In genomic region chr15:81154846-81155624, GRCm38 (mm10) we compare ENCODE assay signal across 16 mouse cellular contexts. TPM values are rescaled to one million over a fixed set of nuclear protein-coding genes. Genes with fewer than 3 reads are reported as not detected.
DNase-seq lines count a peak whose midpoint lies in the region; ATAC-seq and TF ChIP-seq lines count a peak whose summit lies in the region.
"Had no signal": no experiment of that assay in that cellular context is flagged by ENCODE, and none has a peak within 500 bp of the region (broad histone marks: within the 10 kb centered on the region; RNA-seq: fewer than 3 reads in every experiment).

No protein-coding gene starts in this region.

- no peaks in the 10 kb centered on the region for H3K9me3 ChIP-seq in lung, postnatal 0 days (ENCODE audit: low read length)
- H3K9me3 ChIP-seq in stomach, embryonic 15.5 days: no peaks in the 10 kb centered on the region
- no peaks in the 10 kb centered on the region for H3K9me3 ChIP-seq in embryonic facial prominence, embryonic 10.5 days
- H3K9me3 ChIP-seq: embryonic facial prominence, embryonic 15.5 days; hindbrain, embryonic 12.5 days; midbrain, embryonic 15.5 days had no signal

- no peak overlapping the region for H3K4me2 ChIP-seq in lung, postnatal 0 days (replicated peaks; ENCODE audit: low read depth, low read length)
- no peak overlapping the region for H3K4me2 ChIP-seq in stomach, embryonic 15.5 days
- H3K4me2 ChIP-seq: embryonic facial prominence, embryonic 15.5 days; hindbrain, embryonic 12.5 days; midbrain, embryonic 15.5 days had no signal

- TF ChIP-seq EP300 in lung, postnatal 0 days (IDR thresholded peaks at IDR 0.05): no peak

- no peak overlapping the region for H3K27ac ChIP-seq in lung, postnatal 0 days (ENCODE audit: low read length)
- peak overlapping the region; percentile 32; the same call in 1 of the 2 replicates for H3K27ac ChIP-seq in stomach, embryonic 15.5 days
- H3K27ac ChIP-seq in embryonic facial prominence, embryonic 10.5 days (replicated peaks): no peak overlapping the region
- H3K27ac ChIP-seq: embryonic facial prominence, embryonic 15.5 days; hindbrain, embryonic 12.5 days; midbrain, embryonic 15.5 days had no signal

- 48% methylated on average over 2 of the region's 2 CpGs for WGBS in lung, postnatal 0 days
- WGBS in stomach, embryonic 15.5 days: 65% methylated on average over 2 of the region's 2 CpGs
- 85% methylated on average over 2 of the region's 2 CpGs for WGBS in embryonic facial prominence, embryonic 10.5 days

- H3K4me3 ChIP-seq in lung, postnatal 0 days (ENCODE audit: low read depth, low read length): no peak overlapping the region
- no peak overlapping the region for H3K4me3 ChIP-seq in stomach, embryonic 15.5 days (replicated peaks)
- no peak overlapping the region for H3K4me3 ChIP-seq in embryonic facial prominence, embryonic 10.5 days
- H3K4me3 ChIP-seq: embryonic facial prominence, embryonic 15.5 days; hindbrain, embryonic 12.5 days; midbrain, embryonic 15.5 days had no signal

- no peaks in the 10 kb centered on the region for H3K36me3 ChIP-seq in lung, postnatal 0 days (ENCODE audit: insufficient read depth, low read length)
- no peaks in the 10 kb centered on the region for H3K36me3 ChIP-seq in stomach, embryonic 15.5 days
- no peaks in the 10 kb centered on the region for H3K36me3 ChIP-seq in embryonic facial prominence, embryonic 10.5 days (replicated peaks)
- H3K36me3 ChIP-seq: embryonic facial prominence, embryonic 15.5 days; hindbrain, embryonic 12.5 days; midbrain, embryonic 15.5 days had no signal

- intact Hi-C loops in heart, postnatal 14 days (cut with DNase I): loop anchor here (5.0 kb wide), 1 partner anchor 42 kb away; no protein-coding TSS in a partner anchor

- TF ChIP-seq CTCF in lung, postnatal 0 days (IDR thresholded peaks at IDR 0.05): no peak

- ATAC-seq in lung, postnatal 0 days: no peak
- peak; percentile 32 for ATAC-seq in inflammation-experienced regulatory T-cells, adult 6 months
- ATAC-seq in stomach, embryonic 15.5 days (ENCODE audit: insufficient read depth, low FRiP score, low read depth): no peak
- ATAC-seq: forebrain, embryonic 14.5 days; midbrain, embryonic 15.5 days had no signal

- no peaks in the 10 kb centered on the region for H3K27me3 ChIP-seq in lung, postnatal 0 days (replicated peaks; ENCODE audit: insufficient read depth, low read length)
- H3K27me3 ChIP-seq in stomach, embryonic 15.5 days (replicated peaks): no peaks in the 10 kb centered on the region
- H3K27me3 ChIP-seq in embryonic facial prominence, embryonic 10.5 days (replicated peaks; ENCODE audit: low read depth, poor library complexity, severe bottlenecking): no peaks in the 10 kb centered on the region
- H3K27me3 ChIP-seq: embryonic facial prominence, embryonic 15.5 days; hindbrain, embryonic 12.5 days; midbrain, embryonic 15.5 days had no signal

- DNase-seq in heart, adult 11 months: peak; percentile 61
- no peak for DNase-seq in heart, postnatal 14 days
- DNase-seq in lung, postnatal 0 days (ENCODE audit: low spot score): peak; percentile 45
- no peak for DNase-seq in lung, postnatal 4 days
- no peak for DNase-seq in embryonic facial prominence, embryonic 10.5 days (ENCODE audit: low spot score)
- DNase-seq in layer of hippocampus, postnatal 25 days (ENCODE audit: extremely low spot score in 1 of 2, low spot score in 1 of 2): no peak
- DNase-seq: adrenal gland, adult 2 months; gastrocnemius, postnatal 25 days; left cerebral cortex, postnatal 4 days; retina, postnatal 1 day had no signal

- H3K9ac ChIP-seq in lung, postnatal 0 days (replicated peaks; ENCODE audit: low read depth): no peak overlapping the region
- H3K9ac ChIP-seq in stomach, embryonic 15.5 days: no peak overlapping the region
- H3K9ac ChIP-seq: embryonic facial prominence, embryonic 15.5 days; hindbrain, embryonic 12.5 days; midbrain, embryonic 15.5 days had no signal

- H3K4me1 ChIP-seq in lung, postnatal 0 days (ENCODE audit: insufficient read depth, low read depth, low read length): peaks cover 6% of the 10 kb centered on the region; the same call in 1 of the 2 replicates
- peaks cover 8% of the 10 kb centered on the region for H3K4me1 ChIP-seq in stomach, embryonic 15.5 days
- peaks cover 9% of the 10 kb centered on the region for H3K4me1 ChIP-seq in embryonic facial prominence, embryonic 10.5 days
- H3K4me1 ChIP-seq: hindbrain, embryonic 12.5 days; midbrain, embryonic 15.5 days had no signal

RNA-seq across cellular contexts. Expression of gene Mrtfa, which starts 35.5 kb away (rescaled TPM):
- total RNA-seq in heart, postnatal 14 days (2021): 10 to 100 TPM; 12.3 to 13.9 TPM
- 13.5 and 13.9 TPM in 2 replicates for polyA plus RNA-seq in lung, postnatal 0 days (2015; fragmentation: Nextera tagmentation; extraction: Ambion mirVana)
- polyA plus RNA-seq in inflammation-experienced regulatory T-cells, adult 6 months (2017; shearing (Covaris generic)): 10 to 100 TPM; 47.3 to 66.5 (median 48.1) TPM
- polyA plus RNA-seq in stomach, embryonic 15.5 days (2015; fragmentation: Nextera tagmentation; extraction: Ambion mirVana): 23.9 and 28.2 TPM in 2 replicates
- 25.0 and 26.3 TPM in 2 replicates for polyA plus RNA-seq in embryonic facial prominence, embryonic 10.5 days (2016; fragmentation: Nextera tagmentation; extraction: Ambion mirVana)
- 10 to 100 TPM; 89.6 to 94.5 TPM for total RNA-seq in layer of hippocampus, postnatal 25 days (2021)

Comparison
In these comparisons a context has a peak if more than half of its experiments do, and no peak if none do; other contexts are left out.
1. DNase-seq: peak in heart, adult 11 months (single experiment) and lung, postnatal 0 days (single experiment); none in heart, postnatal 14 days (0 of 2), lung, postnatal 4 days (0 of 2), embryonic facial prominence, embryonic 10.5 days (single experiment) and layer of hippocampus, postnatal 25 days (0 of 2).